Mouse (Mus musculus): ENCODE results near the gene Nr5a1. TPM values are rescaled to one million over a fixed set of nuclear protein-coding genes. Genes with fewer than 3 reads are reported as not detected.

Nr5a1 gene
- total RNA-seq (2021) = not detected
- long read RNA-seq = 0 reads

DNA sequence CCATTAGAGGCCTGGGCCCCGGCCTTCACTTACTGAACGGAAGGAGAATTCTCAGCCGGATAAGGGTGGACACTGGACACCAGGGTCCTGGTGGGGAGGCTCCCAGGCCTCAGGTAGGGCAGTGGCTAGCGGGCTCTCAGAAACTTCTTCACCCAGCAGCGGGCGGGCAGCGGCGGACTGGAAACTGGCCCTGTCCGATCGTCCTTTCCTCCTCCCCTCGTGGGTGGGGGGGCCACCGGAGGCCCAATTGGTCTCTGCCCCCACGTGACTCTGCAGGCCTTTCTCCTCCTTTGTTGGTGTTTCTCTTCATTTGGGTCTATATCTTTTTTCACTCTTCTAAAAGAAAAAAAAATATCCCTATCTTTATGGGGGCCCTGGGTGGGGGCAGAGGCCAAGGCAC lies at the start of gene Nr5a1:
Gene Nr5a1 (minus strand): TSS at position 219 of the 400 bp plus-strand sequence.
- no peak for DNase-seq (ENCODE audit: low spot score in 2 of 2)

GRCm38 (mm10) chr2:38739847-38740246 lies 25.5 kb upstream of the Nr5a1 start:
- DNase-seq (ENCODE audit: low spot score in 2 of 2) = no peak

DNA sequence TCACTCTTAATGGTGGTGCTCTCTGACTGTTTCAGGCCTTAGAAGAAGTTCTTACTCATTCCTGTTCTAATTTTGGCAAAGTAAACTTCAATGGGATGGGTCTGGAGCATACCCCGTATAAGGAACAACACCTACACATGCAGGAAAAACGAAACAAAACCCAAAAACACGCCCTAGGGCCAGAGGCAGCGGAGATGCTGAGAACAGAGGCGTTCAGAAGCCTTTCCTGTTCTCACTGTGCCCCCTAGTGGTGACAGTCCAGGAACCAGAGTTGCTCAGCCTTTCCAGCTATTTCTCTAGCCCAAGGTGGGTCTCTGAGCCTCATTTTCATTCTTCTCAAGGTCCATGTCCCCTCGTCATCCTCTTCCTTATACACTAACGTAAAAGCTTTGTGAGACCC lies 25.1 kb upstream of the Nr5a1 start:
- DNase-seq (ENCODE audit: low spot score in 2 of 2) = peak; percentile 88

DNA sequence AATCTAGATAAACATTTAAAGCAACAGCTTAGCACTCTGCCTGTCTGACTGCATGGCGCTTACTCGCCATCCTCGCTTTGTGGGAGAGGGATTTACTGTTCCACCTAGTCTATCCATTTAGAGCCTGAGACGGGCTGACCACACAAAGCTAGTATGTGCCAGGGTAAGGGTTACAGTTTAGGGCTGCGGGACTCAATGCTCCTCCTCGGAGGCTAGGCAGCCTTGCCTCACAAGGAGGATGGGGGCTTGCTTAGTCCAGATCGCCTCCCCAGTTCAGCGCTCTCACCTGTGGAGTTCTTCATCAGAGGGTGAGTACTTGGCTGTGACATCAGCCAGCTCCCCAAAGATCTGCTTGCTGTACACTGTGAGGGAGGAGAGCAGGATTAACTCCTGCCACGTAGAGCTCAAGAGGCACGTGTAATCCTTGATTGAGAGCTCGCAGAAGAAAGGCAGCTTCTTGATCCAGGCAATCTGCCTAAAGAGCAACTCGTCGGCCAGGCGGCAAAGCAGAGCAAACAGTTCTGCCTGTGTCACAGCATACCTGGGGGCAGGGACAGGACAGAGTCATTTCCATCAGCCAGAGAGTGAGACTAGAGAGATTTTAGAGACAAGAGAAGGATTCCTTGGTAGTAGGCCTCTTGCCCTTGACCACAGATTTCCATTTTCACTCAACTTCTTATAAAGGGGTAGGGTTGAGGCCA lies 24.4 kb upstream of the Nr5a1 start:
- no peak for DNase-seq (ENCODE audit: low spot score in 2 of 2)

DNA sequence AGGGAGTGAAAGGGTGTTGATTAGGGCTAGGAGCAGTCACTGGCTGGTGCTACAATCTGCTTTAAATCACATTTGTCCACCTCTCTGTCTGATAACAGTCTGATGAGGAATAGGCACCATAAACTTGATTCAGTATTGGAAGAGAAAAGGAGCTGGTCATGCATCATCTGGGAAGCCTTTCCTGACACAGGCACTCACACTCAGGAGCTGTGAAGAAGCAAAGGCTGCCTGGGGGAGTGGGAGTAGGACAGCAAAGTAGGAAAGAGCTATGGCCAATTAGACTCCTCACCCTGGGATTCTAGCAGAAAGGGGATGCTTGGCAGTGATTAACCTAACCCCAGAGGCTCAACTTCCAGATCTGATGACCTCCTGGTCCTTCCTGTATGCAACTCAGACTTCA lies 21.4 kb upstream of the Nr5a1 start:
- DNase-seq (ENCODE audit: low spot score in 2 of 2) = no peak

- no peak for DNase-seq (ENCODE audit: low spot score in 2 of 2)
Observed at GRCm38 (mm10) chr2:38734721-38735120, 20.4 kb upstream of the Nr5a1 start.

GRCm38 (mm10) chr2:38730331-38730827 lies 16.0 kb upstream of the Nr5a1 start:
- DNase-seq (ENCODE audit: low spot score in 2 of 2) = no peak

GRCm38 (mm10) chr2:38725427-38725826 lies 11.1 kb upstream of the Nr5a1 start:
- no peak for DNase-seq (ENCODE audit: low spot score in 2 of 2)

- no peak for DNase-seq (ENCODE audit: low spot score in 2 of 2)
Observed at GRCm38 (mm10) chr2:38723378-38723777, 9.0 kb upstream of the Nr5a1 start.

GRCm38 (mm10) chr2:38722076-38722475 lies 7.7 kb upstream of the Nr5a1 start:
- no peak for DNase-seq (ENCODE audit: low spot score in 2 of 2)

- DNase-seq (ENCODE audit: low spot score in 2 of 2) = no peak
Observed at GRCm38 (mm10) chr2:38720661-38721060, 6.3 kb upstream of the Nr5a1 start.

DNA sequence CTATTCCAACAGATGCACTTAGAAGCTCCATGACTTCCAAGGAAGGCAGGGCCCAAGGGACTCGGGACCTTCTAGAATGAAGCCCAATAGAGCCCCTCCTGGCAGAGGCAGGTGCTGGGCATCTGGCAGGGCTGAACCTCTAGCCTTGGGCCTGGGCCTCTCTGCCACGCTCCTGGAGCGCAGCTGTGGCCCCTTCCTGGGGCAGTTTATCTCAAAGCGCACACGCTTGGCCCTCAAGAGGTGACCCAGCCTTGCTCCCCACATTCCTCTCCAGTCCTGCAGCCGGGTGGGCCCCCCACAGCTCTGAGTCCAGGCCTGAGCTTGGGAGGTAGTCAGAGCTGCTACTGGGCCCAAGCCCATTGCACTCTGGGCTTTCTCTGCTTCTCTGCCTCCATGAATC lies 5.0 kb upstream of the Nr5a1 start:
- DNase-seq (ENCODE audit: low spot score in 2 of 2) = no peak

- DNase-seq (ENCODE audit: low spot score in 2 of 2) = no peak
Observed at GRCm38 (mm10) chr2:38718676-38719075, 4.3 kb upstream of the Nr5a1 start.

DNA sequence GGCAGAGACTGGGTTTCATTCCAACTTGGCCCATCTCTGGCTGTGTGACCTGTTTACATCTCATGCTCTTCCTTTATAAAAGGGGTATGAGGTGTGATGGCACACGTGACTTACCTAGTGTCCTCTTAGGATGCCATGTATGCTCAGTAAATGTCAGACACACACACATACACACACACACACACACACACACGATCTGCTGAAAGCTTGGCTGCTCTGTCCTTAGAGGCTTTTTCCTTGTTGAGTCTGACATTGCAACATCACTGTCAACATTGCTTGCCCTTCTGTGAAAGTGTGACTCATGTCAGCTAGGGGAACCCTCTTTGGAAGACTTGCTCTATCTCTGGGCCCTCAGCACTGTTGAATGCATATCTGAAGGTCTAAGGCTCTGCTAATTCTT lies 3.1 kb upstream of the Nr5a1 start:
- no peak for DNase-seq (ENCODE audit: low spot score in 2 of 2)

GRCm38 (mm10) chr2:38713596-38713995 lies 746 bp downstream of the Nr5a1 start:
- no peak for DNase-seq (ENCODE audit: low spot score in 2 of 2)

DNA sequence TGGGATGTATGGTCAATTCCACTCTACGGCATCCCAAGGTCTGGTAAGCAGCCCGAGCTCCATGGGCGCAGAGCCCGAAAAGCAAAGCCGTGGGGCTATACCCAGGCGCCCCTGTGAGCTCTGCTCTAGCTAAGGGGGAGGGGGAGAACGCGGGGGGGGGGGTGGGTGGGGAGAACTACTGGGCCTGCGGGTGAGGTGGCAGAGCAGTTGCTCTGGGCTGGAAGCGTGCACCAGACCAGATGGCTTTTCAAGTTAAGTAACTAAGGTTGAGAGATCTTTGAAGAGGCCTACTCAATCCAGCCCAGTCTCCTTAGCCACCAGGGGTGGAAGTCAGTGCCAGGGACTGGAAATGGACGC lies 1.6 kb downstream of the Nr5a1 start:
- no peak for DNase-seq (ENCODE audit: low spot score in 2 of 2)

GRCm38 (mm10) chr2:38712076-38712768 lies 2.1 kb downstream of the Nr5a1 start:
- DNase-seq (ENCODE audit: low spot score in 2 of 2) = no peak

DNA sequence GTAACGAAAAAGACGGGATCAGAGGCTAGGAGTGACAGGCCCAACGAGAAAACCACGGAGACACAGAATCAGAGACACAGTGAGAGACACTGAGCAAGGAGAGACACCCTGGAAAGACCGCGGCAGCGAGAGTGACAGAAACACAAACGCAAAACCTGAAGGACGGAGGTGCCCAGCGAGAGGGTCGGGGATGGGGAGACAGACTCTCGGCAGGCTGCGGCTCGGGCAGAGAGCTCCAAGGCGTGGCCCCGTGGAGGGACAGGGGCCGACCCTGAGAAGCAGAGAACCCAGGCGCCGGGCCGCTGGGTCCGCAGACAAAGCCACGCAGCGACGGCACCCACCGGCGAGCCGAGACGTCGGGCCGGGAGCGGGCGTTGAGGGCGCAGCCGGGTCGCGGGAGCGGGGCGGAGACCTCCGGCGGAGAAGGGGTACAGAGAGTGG lies 2.9 kb downstream of the Nr5a1 start:
- DNase-seq (ENCODE audit: low spot score in 2 of 2) = peak in 1 of 2 experiments; percentile 17

DNA sequence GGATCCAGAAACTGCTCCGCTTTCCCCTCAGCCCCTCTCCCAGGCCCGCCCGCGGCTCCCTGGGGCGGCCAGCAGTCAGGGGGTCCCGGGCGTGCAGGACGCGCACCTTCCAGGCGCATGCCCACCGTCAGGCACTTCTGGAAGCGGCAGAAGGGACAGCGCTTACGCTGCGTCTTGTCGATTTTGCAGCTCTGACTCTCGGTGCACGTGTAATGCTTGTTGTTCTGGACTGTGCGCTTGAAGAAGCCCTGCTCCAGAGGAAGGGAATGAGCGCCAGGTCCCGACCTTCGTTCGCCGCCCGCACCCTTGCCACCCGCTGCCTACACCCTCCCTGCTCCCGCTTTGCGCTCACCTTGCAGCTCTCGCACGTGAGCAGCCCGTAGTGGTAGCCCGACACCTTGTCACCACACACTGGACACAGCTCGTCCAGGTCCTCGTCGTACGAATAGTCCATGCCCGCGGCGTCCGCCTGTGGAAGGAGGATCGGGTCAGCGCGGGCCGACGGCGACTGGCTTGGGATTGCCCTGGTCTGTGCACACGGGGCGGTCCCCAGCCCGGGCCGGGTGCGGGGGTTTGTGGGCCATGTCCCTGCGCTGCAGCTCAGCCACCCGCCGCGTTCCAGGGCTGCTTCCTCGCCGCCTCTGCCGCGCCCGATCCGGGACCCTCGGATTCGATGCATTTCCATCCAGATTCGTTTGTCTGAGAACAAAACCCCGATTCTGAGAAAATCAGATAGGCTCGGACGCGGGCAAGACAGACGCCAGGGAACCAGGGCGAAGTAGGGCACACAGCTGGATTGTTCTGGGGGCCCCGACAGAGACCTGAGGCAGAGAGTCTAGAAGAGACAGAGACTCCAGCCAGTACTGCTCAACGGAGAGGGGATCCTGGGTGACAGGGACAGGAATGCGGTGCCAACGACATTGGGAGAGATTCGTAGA lies 3.8 kb downstream of the Nr5a1 start:
- peak; percentile 51 to 53 for DNase-seq (ENCODE audit: low spot score in 2 of 2)

- no peak for DNase-seq (ENCODE audit: low spot score in 2 of 2)
Observed at GRCm38 (mm10) chr2:38708907-38709688, 5.2 kb downstream of the Nr5a1 start.

DNA sequence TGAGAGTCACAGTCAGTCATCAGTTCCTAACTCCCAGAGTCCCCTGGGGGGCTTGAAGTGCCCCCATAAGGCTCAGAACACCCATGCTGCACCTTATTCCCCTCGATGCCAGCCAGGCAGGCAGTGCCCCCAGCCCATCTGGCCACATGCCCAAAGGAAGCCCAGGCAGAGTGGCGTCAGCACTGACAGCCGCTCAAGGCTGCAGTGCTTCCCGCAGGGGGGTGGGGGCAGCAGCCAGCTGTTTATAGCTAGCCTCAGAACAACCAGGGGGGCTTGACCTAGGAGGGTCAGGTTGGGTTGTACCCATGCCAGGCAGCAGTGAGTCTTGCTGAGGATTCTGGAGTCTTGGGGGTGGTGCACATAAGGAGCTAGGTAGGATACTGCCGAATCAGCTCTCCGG lies 7.7 kb downstream of the Nr5a1 start:
- no peak for DNase-seq (ENCODE audit: low spot score in 2 of 2)
